Mouse (Mus musculus) heart, postnatal 14 days (tissue): ENCODE measurements around the gene Gm5938. TPM values are rescaled to one million over a fixed set of nuclear protein-coding genes. Genes with fewer than 3 reads are reported as not detected.

Experiments
- DNase-seq, 2 experiments: peaks; one replicate each; pipeline ENCODE4 v3.0.0; 2021 to 2022
- intact Hi-C: fragments of 180-260 bp; cut with DNase I; formaldehyde crosslinking; loops from one replicate; pipeline ENCODE4 v1.15.1; 2025
- long read RNA-seq, 2 experiments: library from polyadenylated mRNA; stranded (forward); transcript quantifications; one replicate each; pipeline ENCODE4 v2.0.0; 2021
- total RNA-seq, 2 experiments: library from RNA; stranded (reverse); gene quantifications; 2 replicates each; pipeline ENCODE4 v1.2.3; 2021

Gm5938 gene
- not detected for total RNA-seq
- long read RNA-seq, experiment 1: 0 reads
- long read RNA-seq, experiment 2: 0 reads

GRCm38 (mm10) chrX:78125167-78125566 is at the start of gene Gm5938:
Gene Gm5938, plus strand, starts transcription at chrX:78125467.
- intact Hi-C loops: no loop called here
- no peak for DNase-seq

- no peak for DNase-seq
- intact Hi-C loops: no loop called here
Observed at GRCm38 (mm10) chrX:78091274-78091673, 34.0 kb upstream of the Gm5938 start, which contains the start of gene Obp1a. Gene Obp1a, minus strand, starts transcription at chrX:78091374.

Other genes starting within 250 kb of the Gm5938 start
- gene 5430402E10Rik, start 200.4 kb upstream of the Gm5938 start, total RNA-seq: not detected
- not detected for gene Obp1a, start 34.1 kb upstream of the Gm5938 start, total RNA-seq
- gene Obp1b, start 61.3 kb downstream of the Gm5938 start, total RNA-seq: not detected
- not detected for gene Gm14743, start 120.5 kb downstream of the Gm5938 start, total RNA-seq
- gene 4930480E11Rik, start 244.2 kb downstream of the Gm5938 start, total RNA-seq: not detected